Mouse (Mus musculus) liver, embryonic 12.5 days (tissue): ENCODE data around the gene Manf. TPM values are rescaled to one million over a fixed set of nuclear protein-coding genes. Genes with fewer than 3 reads are reported as not detected.
A peak's percentile ranks its signal among the peaks of the same experiment; 100 is the strongest.

Source experiments
- ATAC-seq: fragments of 200-750 bp; cut with Nextera tagmentation; 2 replicates; pipeline ENCODE4 v1.8.0; 2017; ENCODE audit warnings: moderate number of reproducible peaks, mild to moderate bottlenecking, moderate library complexity
- H3K27ac ChIP-seq: fragments of 300-500 bp; sonication (generic); 2 replicates; pipeline ENCODE4 v1.5.1; 2016; ENCODE audit warnings: mild to moderate bottlenecking
- H3K27me3 ChIP-seq: fragments of 300-500 bp; sonication (generic); replicated peaks from 2 replicates; pipeline ENCODE4 v1.6.1; 2016; ENCODE audit warnings: mild to moderate bottlenecking, moderate library complexity
- H3K36me3 ChIP-seq: fragments of 300-500 bp; sonication (generic); 2 replicates; pipeline ENCODE4 v1.6.1; 2016; ENCODE audit warnings: mild to moderate bottlenecking, moderate library complexity
- H3K4me1 ChIP-seq: fragments of 300-500 bp; sonication (generic); 2 replicates; pipeline ENCODE4 v1.6.1; 2016
- H3K4me2 ChIP-seq: fragments of 300-500 bp; sonication (generic); 2 replicates; pipeline ENCODE4 v1.6.1; 2016; ENCODE audit warnings: mild to moderate bottlenecking, moderate library complexity
- H3K4me3 ChIP-seq: fragments of 300-500 bp; sonication (generic); 2 replicates; pipeline ENCODE4 v1.5.1; 2016; ENCODE audit warnings: mild to moderate bottlenecking, moderate library complexity
- H3K9ac ChIP-seq: fragments of 300-500 bp; sonication (generic); 2 replicates; pipeline ENCODE4 v1.6.1; 2016; ENCODE audit warnings: mild to moderate bottlenecking, moderate library complexity
- H3K9me3 ChIP-seq: fragments of 300-500 bp; sonication (generic); replicated peaks from 2 replicates; pipeline ENCODE4 v1.6.1; 2016; ENCODE audit warnings: mild to moderate bottlenecking, moderate library complexity
- WGBS: fragments of 180-500 bp; shearing (Covaris S2); methylation state at CpG from one replicate; pipeline ENCODE4 v1.1.7; 2016; ENCODE audit not compliant: insufficient replicate concordance; 5-methylcytosine and 5-hydroxymethylcytosine counted together
- polyA plus RNA-seq: library from polyadenylated mRNA; unstranded; fragments of >200 nt; fragmentation: Nextera tagmentation; extraction: Ambion mirVana; gene quantifications from 2 replicates; pipeline ENCODE4 v1.2.1, GENCODE M21; 2016

Manf gene
- polyA plus RNA-seq, 1 experiment from 2014 or later, result 233 TPM

- H3K27ac ChIP-seq, result no peak overlapping the region
- peaks cover 26% of the 10 kb centered on the region for H3K36me3 ChIP-seq
- H3K27me3 ChIP-seq, result no peaks in the 10 kb centered on the region
- no peaks in the 10 kb centered on the region for H3K9me3 ChIP-seq
- peaks cover 36% of the 10 kb centered on the region for H3K4me1 ChIP-seq
- ATAC-seq, result no peak
- 64% methylated on average over 3 of the region's 3 CpGs for WGBS
- peak overlapping the region; percentile 93 for H3K4me2 ChIP-seq
- no peak overlapping the region for H3K4me3 ChIP-seq
- no peak overlapping the region for H3K9ac ChIP-seq
Observed at GRCm38 (mm10) chr9:106893327-106893726, 1.5 kb upstream of the Manf start.

- Histone ChIP-seq H3K27ac (peak overlapping the region; percentile 81), H3K4me1 (peaks cover 44% of the 10 kb centered on the region), H3K4me2 (peak overlapping the region; percentile 93), H3K4me3 (peak overlapping the region; percentile 92), H3K27me3 (no peaks in the 10 kb centered on the region), H3K36me3 (peaks cover 34% of the 10 kb centered on the region), H3K9me3 (no peaks in the 10 kb centered on the region), H3K9ac (peak overlapping the region; percentile 81)
- no peak for ATAC-seq
- WGBS, result under 1% methylated on average over 9 of the region's 9 CpGs
Observed at GRCm38 (mm10) chr9:106892552-106892875, 735 bp upstream of the Manf start.

GRCm38 (mm10) chr9:106891341-106891741, 438 bp downstream of the Manf start:
- Histone ChIP-seq H3K4me3 (peak overlapping the region; percentile 92), H3K4me1 (peaks cover 48% of the 10 kb centered on the region)
- under 1% methylated on average over 17 of the region's 17 CpGs for WGBS

GRCm38 (mm10) chr9:106890496-106891240, 1.1 kb downstream of the Manf start:
- Histone ChIP-seq H3K27me3 (no peaks in the 10 kb centered on the region), H3K4me3 (peak overlapping the region; percentile 92), H3K27ac (peak overlapping the region; percentile 86), H3K4me1 (peaks cover 52% of the 10 kb centered on the region), H3K9me3 (no peaks in the 10 kb centered on the region), H3K36me3 (peaks cover 35% of the 10 kb centered on the region), H3K4me2 (peak overlapping the region; percentile 93), H3K9ac (peak overlapping the region; percentile 96)
- ATAC-seq, result no peak
- 62% methylated on average over 8 of the region's 8 CpGs for WGBS

More at GRCm38 (mm10) chr9:106891341-106891741, 438 bp downstream of the Manf start:
- peaks cover 35% of the 10 kb centered on the region for H3K36me3 ChIP-seq
- ATAC-seq, result no peak
- peak overlapping the region; percentile 86 for H3K27ac ChIP-seq
- H3K9me3 ChIP-seq, result no peaks in the 10 kb centered on the region
- H3K9ac ChIP-seq, result peak overlapping the region; percentile 96
- no peaks in the 10 kb centered on the region for H3K27me3 ChIP-seq
- peak overlapping the region; percentile 93 for H3K4me2 ChIP-seq

GRCm38 (mm10) chr9:106889321-106889720, 2.5 kb downstream of the Manf start:
- H3K4me3 ChIP-seq, result no peak overlapping the region
- H3K27me3 ChIP-seq, result no peaks in the 10 kb centered on the region
- peaks cover 47% of the 10 kb centered on the region for H3K36me3 ChIP-seq
- peak overlapping the region; percentile 93 for H3K4me2 ChIP-seq
- H3K9me3 ChIP-seq, result no peaks in the 10 kb centered on the region
- 80% methylated on average over 9 of the region's 9 CpGs for WGBS
- peaks cover 66% of the 10 kb centered on the region for H3K4me1 ChIP-seq
- no peak for ATAC-seq
- H3K9ac ChIP-seq, result 0 out of 2 replicates have a peak overlapping the region, but pooled peaks have one; percentile 8
- H3K27ac ChIP-seq, result no peak overlapping the region

GRCm38 (mm10) chr9:106888346-106888745, 3.4 kb downstream of the Manf start:
- Histone ChIP-seq H3K9ac (peak overlapping the region; percentile 72), H3K27ac (peak overlapping the region; percentile 93), H3K36me3 (peaks cover 57% of the 10 kb centered on the region), H3K4me1 (peaks cover 71% of the 10 kb centered on the region), H3K27me3 (no peaks in the 10 kb centered on the region), H3K9me3 (no peaks in the 10 kb centered on the region), H3K4me3 (peak overlapping the region; percentile 98; the same call in 1 of the 2 replicates), H3K4me2 (peak overlapping the region; percentile 91)
- no peak for ATAC-seq
- 88% methylated on average over 3 of the region's 3 CpGs for WGBS

- Histone ChIP-seq H3K4me2 (peak within 1 kb of the TSS; percentile 97), H3K9ac (peak within 1 kb of the TSS; percentile 98), H3K27ac (peak within 1 kb of the TSS; percentile 93), H3K9me3 (no peaks in the 10 kb centered on the region), H3K27me3 (no peaks in the 10 kb centered on the region), H3K36me3 (peaks cover 70% of the 10 kb centered on the region), H3K4me3 (peak within 1 kb of the TSS; percentile 98), H3K4me1 (peaks cover 80% of the 10 kb centered on the region)
- 2% methylated on average over 92 of the region's 101 CpGs for WGBS
- peak; percentile 72 for ATAC-seq
Observed at GRCm38 (mm10) chr9:106886828-106887702, 4.7 kb downstream of the Manf start, which contains the start of gene Rbm15b. TSS of gene Rbm15b (minus strand) at chr9:106887428.

- peak; percentile 26 for ATAC-seq
- Histone ChIP-seq H3K27ac (peak overlapping the region; percentile 93), H3K36me3 (peaks cover 79% of the 10 kb centered on the region), H3K9ac (peak overlapping the region; percentile 98), H3K4me3 (peak overlapping the region; percentile 98), H3K4me1 (peaks cover 82% of the 10 kb centered on the region), H3K27me3 (no peaks in the 10 kb centered on the region), H3K9me3 (no peaks in the 10 kb centered on the region), H3K4me2 (peak overlapping the region; percentile 97)
- WGBS, result under 1% methylated on average over 72 of the region's 107 CpGs
Observed at GRCm38 (mm10) chr9:106885901-106886731, 5.7 kb downstream of the Manf start.

- no peak for ATAC-seq
Observed at GRCm38 (mm10) chr9:106884996-106885900, 6.5 kb downstream of the Manf start.

GRCm38 (mm10) chr9:106884306-106884705, 7.5 kb downstream of the Manf start:
- 0 out of 2 replicates have a peak overlapping the region, but pooled peaks have one; percentile 10 for H3K27ac ChIP-seq
- WGBS, result 50% methylated on average over 16 of the region's 16 CpGs

More at GRCm38 (mm10) chr9:106884996-106885900, 6.5 kb downstream of the Manf start:
- WGBS, result 37% methylated on average over 44 of the region's 44 CpGs
- Histone ChIP-seq H3K9ac (peak overlapping the region; percentile 98), H3K4me1 (peaks cover 73% of the 10 kb centered on the region), H3K27me3 (no peaks in the 10 kb centered on the region), H3K4me3 (peak overlapping the region; percentile 98), H3K4me2 (peak overlapping the region; percentile 97), H3K36me3 (peaks cover 82% of the 10 kb centered on the region), H3K27ac (0 out of 2 replicates have a peak overlapping the region, but pooled peaks have one; percentile 93), H3K9me3 (no peaks in the 10 kb centered on the region)

More at GRCm38 (mm10) chr9:106884306-106884705, 7.5 kb downstream of the Manf start:
- ATAC-seq, result no peak
- Histone ChIP-seq H3K4me3 (peak overlapping the region; percentile 98), H3K9ac (peak overlapping the region; percentile 98), H3K4me1 (peaks cover 63% of the 10 kb centered on the region), H3K36me3 (peaks cover 82% of the 10 kb centered on the region), H3K27me3 (no peaks in the 10 kb centered on the region), H3K9me3 (no peaks in the 10 kb centered on the region), H3K4me2 (peak overlapping the region; percentile 97)
